8 mouse cellular contexts compared by ENCODE assay signal in the genomic region with DNA sequence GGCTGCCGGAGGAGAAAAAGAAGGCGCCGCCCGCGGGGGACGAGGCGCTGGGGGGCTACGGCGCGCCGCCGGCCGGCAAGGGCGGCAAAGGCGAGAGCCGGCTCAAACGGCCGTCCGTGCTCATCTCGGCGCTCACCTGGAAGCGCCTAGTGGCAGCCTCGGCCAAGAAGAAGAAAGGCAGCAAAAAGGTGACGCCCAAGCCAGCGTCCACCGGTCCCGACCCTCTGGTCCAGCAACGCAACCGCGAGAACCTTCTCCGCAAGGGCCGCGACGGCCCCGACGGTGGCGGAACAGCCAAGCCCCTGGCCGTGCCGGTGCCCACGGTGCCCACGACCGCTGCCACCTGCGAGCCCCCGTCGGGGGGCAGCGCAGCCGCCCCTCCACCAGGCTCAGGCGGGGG. TPM values are rescaled to one million over a fixed set of nuclear protein-coding genes. Genes with fewer than 3 reads are reported as not detected.
DNase-seq lines count a peak whose midpoint lies in the region; ATAC-seq and TF ChIP-seq lines count a peak whose summit lies in the region.

No protein-coding gene starts in this region.

- no peak for ATAC-seq in forebrain, embryonic 15.5 days (replicated peaks)
- ATAC-seq in liver, embryonic 14.5 days (ENCODE audit: insufficient read depth), result no peak
- ATAC-seq in frontal cortex, adult (ENCODE audit: low TSS enrichment), result no peak

- TF ChIP-seq CTCF in layer of hippocampus, adult 2 months (conservative IDR thresholded peaks at IDR 0.05), result no peak; the same call in 1 of the 2 replicates
- TF ChIP-seq CTCF in liver, embryonic 14.5 days (IDR thresholded peaks at IDR 0.05; ENCODE audit: low read depth), result no peak

- TF ChIP-seq EP300 in liver, embryonic 14.5 days (IDR thresholded peaks at IDR 0.05; ENCODE audit: low read depth), result no peak

- peak in 1 of 2 experiments; percentile 29 for DNase-seq in layer of hippocampus, adult 2 months (ENCODE audit: low spot score in 2 of 2)
- DNase-seq in layer of hippocampus, adult 11-12 months (ENCODE audit: low spot score), result no peak
- DNase-seq in brain, adult 2 months (ENCODE audit: low read depth, low spot score), result peak; percentile 31
- DNase-seq in liver, embryonic 14.5 days (ENCODE audit: low read depth in 3 of 3, low spot score in 3 of 3), result no peak
- no peak for DNase-seq in c-Kit-positive CD71-positive TER-119-positive erythroid progenitor cells, embryonic 14.5 days (ENCODE audit: low spot score)
- DNase-seq in thymus, postnatal 10 days (ENCODE audit: low spot score in 2 of 2), result no peak

- peak overlapping the region; percentile 82 for H3K9ac ChIP-seq in forebrain, embryonic 15.5 days (replicated peaks)
- no peak overlapping the region for H3K9ac ChIP-seq in liver, embryonic 14.5 days (replicated peaks)

- H3K4me1 ChIP-seq in forebrain, embryonic 15.5 days, result peaks cover 57% of the 10 kb centered on the region
- H3K4me1 ChIP-seq in liver, embryonic 14.5 days (replicated peaks; ENCODE audit: control insufficient read depth in 2 of 2, insufficient read depth in 2 of 2, low read length in 1 of 2), result no peaks in the 10 kb centered on the region

- H3K4me3 ChIP-seq in layer of hippocampus, adult 2 months, result peak overlapping the region; percentile 70
- H3K4me3 ChIP-seq in forebrain, embryonic 15.5 days, result peak overlapping the region; percentile 76
- H3K4me3 ChIP-seq in liver, embryonic 14.5 days (ENCODE audit: insufficient read depth in 1 of 2, low read depth in 2 of 2, low read length in 2 of 2), result peak overlapping the region in 1 of 2 experiments; percentile 39; a peak in 2 of 4 replicates

- under 1% methylated on average over 34 of the region's 48 CpGs for WGBS in forebrain, embryonic 15.5 days
- WGBS in liver, embryonic 14.5 days (ENCODE audit: insufficient replicate concordance), result 2% methylated on average over 46 of the region's 48 CpGs

- no peaks in the 10 kb centered on the region for H3K36me3 ChIP-seq in forebrain, embryonic 15.5 days
- H3K36me3 ChIP-seq in liver, embryonic 14.5 days (replicated peaks; ENCODE audit: control insufficient read depth, insufficient read depth, low read depth), result no peaks in the 10 kb centered on the region

- no peaks in the 10 kb centered on the region for H3K9me3 ChIP-seq in forebrain, embryonic 15.5 days
- no peaks in the 10 kb centered on the region for H3K9me3 ChIP-seq in liver, embryonic 14.5 days (ENCODE audit: control insufficient read depth, low read length)

- peak overlapping the region; percentile 89 for H3K4me2 ChIP-seq in forebrain, embryonic 15.5 days (replicated peaks)
- H3K4me2 ChIP-seq in liver, embryonic 14.5 days (ENCODE audit: low read depth), result peak overlapping the region; percentile 60

- H3K27me3 ChIP-seq in forebrain, embryonic 15.5 days, result peaks cover 33% of the 10 kb centered on the region
- peaks cover 80% of the 10 kb centered on the region for H3K27me3 ChIP-seq in liver, embryonic 14.5 days (ENCODE audit: control insufficient read depth, insufficient read depth, low read length)

- H3K27ac ChIP-seq in layer of hippocampus, adult 2 months, result peak overlapping the region; percentile 94
- peak overlapping the region; percentile 70 for H3K27ac ChIP-seq in forebrain, embryonic 15.5 days (replicated peaks)
- H3K27ac ChIP-seq in liver, embryonic 14.5 days, result no peak overlapping the region

RNA-seq across cellular contexts. Expression of a gene that starts 0.4 kb away (rescaled TPM):
- total RNA-seq in layer of hippocampus, adult 2 months (2021), result 100 to 1,000 TPM; 193 to 196 TPM
- polyA plus RNA-seq in forebrain, embryonic 15.5 days (2015; fragmentation: Nextera tagmentation; extraction: Ambion mirVana), result 2.1 and 2.4 TPM in 2 replicates
- polyA plus RNA-seq in liver, embryonic 14.5 days (2012; rRNA removed), result 0.01 and 0.03 TPM in 2 replicates
- polyA plus RNA-seq in liver, embryonic 14.5 days (2014; fragmentation: Nextera tagmentation; extraction: Ambion mirVana), result not detected in 2 replicates

RNA-seq across cellular contexts. Expression of a gene that starts 30.1 kb away (rescaled TPM):
- not detected for total RNA-seq in layer of hippocampus, adult 2 months (2021)
- 0.46 TPM in 1 of 2 replicates, not detected in the other for polyA plus RNA-seq in forebrain, embryonic 15.5 days (2015; fragmentation: Nextera tagmentation; extraction: Ambion mirVana)
- polyA plus RNA-seq in liver, embryonic 14.5 days (2012; rRNA removed), result 0.03 and 0.04 TPM in 2 replicates
- 0.09 and 0.15 TPM in 2 replicates for polyA plus RNA-seq in liver, embryonic 14.5 days (2014; fragmentation: Nextera tagmentation; extraction: Ambion mirVana)

RNA-seq across cellular contexts. Expression of a gene that starts 37.8 kb away (rescaled TPM):
- not detected for total RNA-seq in layer of hippocampus, adult 2 months (2021)
- not detected in 2 replicates for polyA plus RNA-seq in forebrain, embryonic 15.5 days (2015; fragmentation: Nextera tagmentation; extraction: Ambion mirVana)
- not detected in 2 replicates for polyA plus RNA-seq in liver, embryonic 14.5 days (2012; rRNA removed)
- not detected in 2 replicates for polyA plus RNA-seq in liver, embryonic 14.5 days (2014; fragmentation: Nextera tagmentation; extraction: Ambion mirVana)
